Mouse (Mus musculus): ENCODE results near the gene Vasn. TPM values are rescaled to one million over a fixed set of nuclear protein-coding genes. Genes with fewer than 3 reads are reported as not detected.
"Not testable (repeated sequence)": the region's sequence is repeated elsewhere in the genome, so short reads cannot be mapped to it uniquely, and the experiment has no call there.

The Vasn gene
- polyA plus RNA-seq, 1 experiment from 2014 or later, result 6.8 TPM

- Histone ChIP-seq H3K9me3 (no peaks in the 10 kb centered on the region), H3K27me3 (no peaks in the 10 kb centered on the region), H3K4me1 (peaks cover 24% of the 10 kb centered on the region), H3K9ac (peak overlapping the region; percentile 88), H3K36me3 (replicated peaks) (peaks cover 11% of the 10 kb centered on the region), H3K27ac (peak overlapping the region; percentile 78), H3K4me2 (peak overlapping the region; percentile 94), H3K4me3 (replicated peaks) (peak overlapping the region; percentile 90)
- 33% methylated on average over 9 of the region's 9 CpGs for WGBS
- ATAC-seq (ENCODE audit: low FRiP score), result no peak
These were observed 43.4 kb downstream of the Vasn start for GRCm38 (mm10) chr16:4683193-4683580.

DNA sequence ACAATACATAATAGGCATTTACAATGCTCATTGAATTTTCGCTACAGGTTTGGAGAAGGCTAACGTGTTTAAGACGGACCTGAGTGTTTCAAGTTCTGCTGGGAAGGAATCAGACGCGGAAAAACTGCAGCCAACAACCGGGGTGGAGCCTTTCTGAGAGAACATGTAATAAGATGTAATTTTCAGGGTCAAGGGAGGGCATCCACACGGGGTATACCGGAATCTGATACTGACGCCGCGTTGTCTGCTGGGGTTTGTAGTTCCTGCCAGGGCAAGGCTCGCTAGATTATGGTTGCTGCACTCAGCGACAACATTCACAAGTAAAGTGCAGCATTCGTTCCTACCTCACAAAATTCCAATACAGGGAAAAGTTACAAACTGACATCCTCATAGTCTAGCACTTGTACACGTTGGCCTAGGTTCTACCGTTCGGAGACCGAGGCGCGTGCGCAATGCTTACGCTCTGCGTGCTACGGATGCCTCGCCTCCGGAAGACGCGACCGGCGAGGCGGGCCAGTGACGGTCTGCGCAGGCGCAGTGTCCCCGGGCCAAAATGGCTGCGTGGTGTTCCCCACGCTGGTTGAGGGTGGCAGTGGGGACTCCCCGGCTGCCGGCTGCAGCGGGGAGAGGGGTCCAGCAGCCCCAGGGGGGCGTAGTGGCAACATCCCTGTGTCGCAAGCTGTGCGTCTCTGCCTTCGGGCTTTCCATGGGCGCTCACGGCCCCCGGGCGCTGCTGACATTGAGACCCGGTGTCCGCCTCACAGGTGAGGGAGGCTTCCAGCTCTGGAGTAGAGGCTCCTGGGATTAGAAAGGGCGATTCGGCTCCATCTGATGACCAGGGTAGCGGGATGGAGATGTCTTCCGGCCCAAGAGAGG is 44.1 kb downstream of the Vasn start:
- Histone ChIP-seq H3K9ac (peak overlapping the region; percentile 88), H3K4me2 (peak overlapping the region; percentile 94), H3K9me3 (no peaks in the 10 kb centered on the region), H3K4me1 (peaks cover 18% of the 10 kb centered on the region), H3K27me3 (no peaks in the 10 kb centered on the region), H3K4me3 (replicated peaks) (peak overlapping the region; percentile 90), H3K27ac (peak overlapping the region; percentile 78), H3K36me3 (replicated peaks) (peaks cover 15% of the 10 kb centered on the region)
- peak; percentile 88 for ATAC-seq (ENCODE audit: low FRiP score)
- 0% methylated on average over 54 of the region's 54 CpGs for WGBS

DNA sequence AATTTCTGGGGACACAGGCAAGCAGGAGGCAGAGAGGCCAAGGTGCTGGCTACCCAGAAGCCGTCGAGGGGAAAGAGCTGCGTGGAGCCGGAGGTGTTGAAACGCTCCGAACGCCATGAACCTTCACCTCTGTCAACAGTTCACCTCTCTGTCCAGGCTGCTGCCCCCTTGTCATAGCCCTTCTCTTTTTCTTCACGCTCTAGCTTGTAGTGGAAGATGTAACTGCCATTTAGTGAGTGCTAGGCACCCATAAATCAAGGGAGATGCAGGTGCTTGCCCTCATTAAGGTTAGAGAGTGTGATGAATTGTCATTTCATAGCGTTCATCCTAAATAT is 44.7 kb downstream of the Vasn start:
- Histone ChIP-seq H3K36me3 (replicated peaks) (peaks cover 21% of the 10 kb centered on the region), H3K27ac (no peak overlapping the region), H3K4me3 (replicated peaks) (peak overlapping the region; percentile 90), H3K4me1 (peaks cover 14% of the 10 kb centered on the region), H3K4me2 (peak overlapping the region; percentile 94), H3K27me3 (no peaks in the 10 kb centered on the region), H3K9me3 (no peaks in the 10 kb centered on the region), H3K9ac (peak overlapping the region; percentile 88)
- no peak; the same call in 1 of the 2 replicates for ATAC-seq (ENCODE audit: low FRiP score)
- WGBS, result under 1% methylated on average over 9 of the region's 9 CpGs

DNA sequence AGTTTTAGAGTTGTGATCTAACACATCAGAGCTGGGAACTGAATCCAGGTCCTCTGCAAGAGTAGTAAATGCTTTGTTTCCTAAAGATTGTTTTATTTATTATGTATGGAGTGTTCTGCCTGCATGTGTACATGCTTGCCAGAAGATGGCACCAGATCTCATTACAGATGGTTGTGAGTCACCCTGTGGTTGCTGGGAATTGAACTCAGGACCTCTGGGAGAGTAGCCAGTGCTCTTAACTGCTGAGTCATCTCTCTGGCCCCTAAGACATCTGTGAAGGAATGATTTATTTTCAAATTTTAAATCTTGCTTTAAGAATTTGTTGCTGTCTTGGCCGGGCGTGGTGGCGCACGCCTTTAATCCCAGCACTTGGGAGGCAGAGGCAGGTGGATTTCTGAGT is 49.6 kb downstream of the Vasn start:
- H3K36me3 ChIP-seq (replicated peaks), result peaks cover 67% of the 10 kb centered on the region
- H3K9me3 ChIP-seq; ATAC-seq (ENCODE audit: low FRiP score); H3K27me3 ChIP-seq; H3K4me1 ChIP-seq; H3K9ac ChIP-seq; H3K4me3 ChIP-seq (replicated peaks); H3K4me2 ChIP-seq; H3K27ac ChIP-seq: not testable (repeated sequence)
- WGBS, result 97% methylated on average over 4 of the region's 4 CpGs

Other genes with a start within 250 kb of the Vasn start
- 1.4 and 1.8 TPM in 2 replicates for gene Adcy9, start 219.4 kb upstream of the Vasn start, polyA plus RNA-seq (2016; fragmentation: Nextera tagmentation; extraction: Ambion mirVana)
- 27.6 and 30.7 TPM in 2 replicates for gene Srl, start 98.1 kb upstream of the Vasn start, polyA plus RNA-seq (2016; fragmentation: Nextera tagmentation; extraction: Ambion mirVana)
- gene Tfap4, start 80.1 kb upstream of the Vasn start, polyA plus RNA-seq (2016; fragmentation: Nextera tagmentation; extraction: Ambion mirVana), result 20.9 and 22.6 TPM in 2 replicates
- gene Glis2, start 45.2 kb upstream of the Vasn start, polyA plus RNA-seq (2016; fragmentation: Nextera tagmentation; extraction: Ambion mirVana), result 22.0 and 26.6 TPM in 2 replicates
- gene Pam16, start 15.0 kb upstream of the Vasn start, polyA plus RNA-seq (2016; fragmentation: Nextera tagmentation; extraction: Ambion mirVana), result 114 TPM in 2 replicates
- 51.4 and 58.0 TPM in 2 replicates for gene Dnaja3, start within 50 bp of the Vasn start, polyA plus RNA-seq (2016; fragmentation: Nextera tagmentation; extraction: Ambion mirVana)
- gene Coro7, start 39.8 kb downstream of the Vasn start, polyA plus RNA-seq (2016; fragmentation: Nextera tagmentation; extraction: Ambion mirVana), result 13.5 and 18.5 TPM in 2 replicates
- 167 and 170 TPM in 2 replicates for gene Nmral1, start 79.4 kb downstream of the Vasn start, polyA plus RNA-seq (2016; fragmentation: Nextera tagmentation; extraction: Ambion mirVana)
- gene Hmox2, start 86.4 kb downstream of the Vasn start, polyA plus RNA-seq (2016; fragmentation: Nextera tagmentation; extraction: Ambion mirVana), result 70.7 and 73.5 TPM in 2 replicates
- 96.5 and 97.1 TPM in 2 replicates for gene Cdip1, start 150.4 kb downstream of the Vasn start, polyA plus RNA-seq (2016; fragmentation: Nextera tagmentation; extraction: Ambion mirVana)
- 0.44 and 0.54 TPM in 2 replicates for gene 4930562C15Rik, start 195.5 kb downstream of the Vasn start, polyA plus RNA-seq (2016; fragmentation: Nextera tagmentation; extraction: Ambion mirVana)
- 23.8 and 27.2 TPM in 2 replicates for gene Ubald1, start 240.4 kb downstream of the Vasn start, polyA plus RNA-seq (2016; fragmentation: Nextera tagmentation; extraction: Ambion mirVana)
- gene Mgrn1, start 246.3 kb downstream of the Vasn start, polyA plus RNA-seq (2016; fragmentation: Nextera tagmentation; extraction: Ambion mirVana), result 80.2 and 85.1 TPM in 2 replicates

Data from forebrain, embryonic 12.5 days (tissue).